Mouse (Mus musculus): ENCODE results near the gene Selenoo.
A peak's percentile ranks its signal among the peaks of the same experiment; 100 is the strongest.

The Selenoo gene

GRCm38 (mm10) chr15:89088607-89089247, at the start of gene Selenoo:
Gene Selenoo (plus strand): TSS chr15:89089084.
- peak; percentile 92 for DNase-seq

DNA sequence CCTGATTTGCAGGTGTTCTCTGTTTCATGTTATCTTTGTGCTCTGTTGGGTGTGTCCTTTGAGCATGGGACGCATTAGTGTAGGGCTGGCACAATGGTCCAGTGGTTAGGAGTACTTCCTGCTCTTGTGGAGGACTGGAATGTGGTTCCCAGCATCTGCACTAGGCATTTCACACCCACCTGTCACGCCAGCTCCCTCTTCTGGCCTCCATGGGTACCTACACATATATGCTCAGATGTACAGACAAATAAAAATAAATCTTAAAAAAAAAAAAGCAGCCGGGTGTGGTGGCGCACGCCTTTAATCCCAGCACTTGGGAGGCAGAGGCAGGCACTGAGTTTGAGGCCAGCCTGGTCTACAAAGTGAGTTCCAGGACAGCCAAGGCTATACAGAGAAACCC, 44.5 kb upstream of the Selenoo start:
- DNase-seq: no peak

DNA sequence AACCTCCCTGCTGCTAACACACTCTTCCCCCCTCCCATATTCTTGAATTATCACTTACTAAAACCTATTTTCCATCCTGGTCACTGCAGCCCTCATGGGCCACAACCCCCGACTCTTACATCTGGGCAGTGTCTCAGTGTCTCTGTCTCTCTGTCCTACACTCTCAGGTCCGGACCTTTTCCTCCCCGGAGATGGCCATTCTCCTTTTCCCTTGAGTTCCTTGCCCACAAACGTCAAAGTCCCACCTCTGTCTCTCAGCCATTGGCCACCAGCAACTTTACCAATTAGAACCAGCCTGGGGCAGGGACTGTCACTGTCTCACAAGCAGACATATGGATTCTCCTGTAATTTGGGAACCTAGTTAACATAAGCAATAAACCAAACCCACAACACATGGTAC, 42.5 kb upstream of the Selenoo start:
- no peak for DNase-seq

- DNase-seq: no peak
Observed at GRCm38 (mm10) chr15:89054666-89055065, 34.2 kb upstream of the Selenoo start.

- DNase-seq: no peak
Observed at GRCm38 (mm10) chr15:89058736-89059135, 30.1 kb upstream of the Selenoo start.

GRCm38 (mm10) chr15:89059161-89059931, 29.5 kb upstream of the Selenoo start, which contains the start of gene Panx2:
Gene Panx2 (plus strand): TSS chr15:89059734.
- DNase-seq: no peak

DNA sequence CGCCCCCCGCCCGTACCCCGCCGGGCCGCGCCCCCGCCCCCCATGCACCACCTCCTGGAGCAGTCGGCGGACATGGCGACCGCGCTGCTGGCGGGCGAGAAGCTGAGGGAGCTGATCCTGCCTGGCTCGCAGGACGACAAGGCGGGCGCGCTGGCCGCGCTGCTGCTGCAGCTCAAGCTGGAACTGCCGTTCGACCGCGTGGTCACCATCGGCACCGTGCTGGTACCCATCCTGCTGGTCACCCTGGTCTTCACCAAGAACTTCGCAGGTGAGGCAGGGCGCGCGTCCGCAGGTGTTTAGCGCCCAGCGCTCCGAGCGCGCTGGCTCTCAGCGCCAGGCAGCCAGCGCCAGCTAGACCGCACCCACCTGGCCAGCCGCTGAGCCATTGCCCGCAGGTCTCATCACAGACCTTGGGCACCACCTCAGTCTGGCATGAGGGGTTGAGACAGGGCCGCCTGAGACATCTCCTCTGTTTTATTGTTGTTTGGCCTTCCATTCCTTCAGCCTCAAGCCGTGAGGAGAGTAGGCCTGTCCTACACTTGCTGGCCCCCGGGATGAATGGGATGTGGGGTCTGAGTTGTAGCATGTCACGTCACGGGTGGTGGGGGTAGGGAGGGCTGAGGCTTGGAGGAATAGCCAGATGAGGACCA, 28.7 kb upstream of the Selenoo start:
- DNase-seq: no peak

- DNase-seq: no peak
Observed at GRCm38 (mm10) chr15:89060811-89061460, 27.9 kb upstream of the Selenoo start.

- DNase-seq: no peak
Observed at GRCm38 (mm10) chr15:89061761-89062517, 26.9 kb upstream of the Selenoo start.

DNA sequence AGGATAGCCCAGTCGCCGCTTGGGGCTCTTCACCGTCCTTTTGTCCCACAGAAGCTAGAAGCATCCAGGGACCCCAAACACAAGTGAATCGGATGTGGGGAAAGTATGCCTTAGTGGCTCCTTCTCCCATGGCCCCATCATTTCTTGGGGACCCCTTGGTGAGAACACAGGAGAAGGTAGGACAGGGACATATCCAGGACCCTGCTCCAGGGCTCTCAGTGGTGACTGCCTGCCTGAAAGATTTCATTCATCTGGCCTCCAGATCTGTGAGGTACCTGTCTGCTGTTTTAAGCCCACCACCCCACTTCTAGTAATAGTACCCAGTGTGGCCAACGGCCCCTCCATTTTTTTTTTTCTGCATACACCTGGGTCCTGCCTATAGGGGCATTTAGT, 26.4 kb upstream of the Selenoo start:
- DNase-seq: no peak

DNA sequence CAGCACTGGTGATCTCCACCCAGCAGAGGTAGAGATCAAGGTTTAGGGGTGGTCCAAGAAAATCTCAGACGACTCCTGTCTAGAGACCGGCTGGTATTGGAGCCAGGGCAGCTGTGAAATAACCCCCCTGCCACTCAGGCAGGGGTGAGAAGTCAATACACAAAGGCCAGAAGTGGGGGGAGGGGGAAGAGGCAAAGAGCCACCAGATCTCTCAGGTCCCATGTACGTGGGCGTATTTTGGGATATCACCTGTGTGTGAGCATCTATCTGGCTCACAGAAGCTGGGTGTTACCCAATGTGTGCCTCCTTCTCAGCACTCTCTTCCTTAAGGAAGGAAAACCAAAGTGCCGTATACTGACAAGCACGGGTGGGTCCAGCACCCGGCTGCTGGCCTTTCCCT, 25.9 kb upstream of the Selenoo start:
- DNase-seq: no peak

- DNase-seq: no peak
Observed at GRCm38 (mm10) chr15:89063536-89063935, 25.3 kb upstream of the Selenoo start.

- DNase-seq: no peak
Observed at GRCm38 (mm10) chr15:89064891-89065290, 24.0 kb upstream of the Selenoo start.

DNA sequence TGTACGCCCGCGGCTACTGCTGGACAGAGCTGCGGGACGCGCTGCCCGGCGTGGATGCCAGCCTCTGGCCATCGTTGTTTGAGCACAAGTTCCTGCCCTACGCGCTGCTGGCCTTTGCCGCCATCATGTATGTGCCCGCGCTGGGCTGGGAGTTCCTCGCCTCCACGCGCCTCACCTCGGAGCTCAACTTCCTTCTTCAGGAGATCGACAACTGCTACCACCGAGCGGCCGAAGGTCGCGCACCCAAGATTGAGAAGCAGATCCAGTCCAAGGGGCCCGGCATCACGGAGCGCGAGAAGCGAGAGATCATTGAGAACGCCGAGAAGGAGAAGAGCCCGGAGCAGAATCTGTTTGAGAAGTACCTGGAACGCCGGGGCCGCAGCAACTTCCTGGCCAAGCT, 21.3 kb upstream of the Selenoo start:
- no peak for DNase-seq

GRCm38 (mm10) chr15:89068226-89068625, 20.7 kb upstream of the Selenoo start:
- no peak for DNase-seq

- no peak for DNase-seq
Observed at GRCm38 (mm10) chr15:89069336-89069840, 19.5 kb upstream of the Selenoo start.

DNA sequence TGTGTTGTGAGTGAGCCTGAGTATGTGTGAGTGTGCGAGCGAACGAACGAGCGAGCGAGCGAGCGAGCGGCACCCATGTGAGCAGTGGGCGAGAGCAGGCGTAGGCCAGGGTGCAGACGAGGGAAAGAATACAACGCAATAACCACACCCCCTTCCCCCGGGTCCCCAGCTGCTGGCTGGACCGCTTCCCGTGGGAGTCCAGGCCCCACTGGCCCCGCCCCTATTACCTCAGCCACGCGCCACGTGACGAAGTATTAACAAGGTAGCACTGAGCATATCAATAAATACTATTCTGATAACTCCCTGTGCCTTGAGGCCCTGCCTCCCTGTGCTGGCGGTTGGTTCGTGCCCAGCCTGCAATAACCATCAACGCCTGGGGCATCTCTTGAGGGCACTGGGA, 18.3 kb upstream of the Selenoo start:
- DNase-seq: no peak

- DNase-seq: no peak
Observed at GRCm38 (mm10) chr15:89073993-89074603, 14.8 kb upstream of the Selenoo start.

- DNase-seq: no peak
Observed at GRCm38 (mm10) chr15:89074613-89075477, 14.0 kb upstream of the Selenoo start, which contains the start of gene Trabd. Gene Trabd (plus strand): TSS chr15:89075124.

- peak; percentile 88 for DNase-seq
Observed at GRCm38 (mm10) chr15:89075478-89076147, 13.3 kb upstream of the Selenoo start.
